Mouse (Mus musculus) MEL (cell line): Measurements from ENCODE around the gene Alg12. TPM values are rescaled to one million over a fixed set of nuclear protein-coding genes. Genes with fewer than 3 reads are reported as not detected.

ENCODE experiments used
- DNase-seq: peaks from one replicate; pipeline ENCODE4 v3.0.0; 2011; ENCODE audit warnings: low read depth, low spot score
- H3K27ac ChIP-seq: 2 replicates; pipeline ENCODE4 v1.5.1; 2012; ENCODE audit warnings: low read depth, mild to moderate bottlenecking, control low read depth, low read length, moderate library complexity; ENCODE audit not compliant: control insufficient read depth
- H3K27me3 ChIP-seq, 2 experiments: fragments of 150-350 bp in 1 of 2; sonication (generic) in 1 of 2; 2 replicates each; pipeline ENCODE4 v1.6.1; 2012; ENCODE audit warnings: low read length in 2 of 2, mild to moderate bottlenecking in 2 of 2, improper control_type of control experiment in 1 of 2, moderate library complexity in 1 of 2; ENCODE audit not compliant: insufficient read depth in 2 of 2, control insufficient read depth in 1 of 2
- H3K36me3 ChIP-seq, 2 experiments: 2 replicates each; pipeline ENCODE4 v1.6.1; 2012 to 2014; ENCODE audit warnings: low read length in 2 of 2, improper control_type of control experiment in 1 of 2, inconsistent platforms in 1 of 2, mild to moderate bottlenecking in 1 of 2; ENCODE audit not compliant: insufficient read depth in 2 of 2, control insufficient read depth in 1 of 2
- H3K4me1 ChIP-seq, 2 experiments: fragments of 150-350 bp in 1 of 2; sonication (generic) in 1 of 2; 2 replicates each; pipeline ENCODE4 v1.6.1; 2012; ENCODE audit warnings: low read length in 2 of 2, improper control_type of control experiment in 1 of 2, mild to moderate bottlenecking in 1 of 2; ENCODE audit not compliant: insufficient read depth in 2 of 2, control insufficient read depth in 1 of 2
- H3K4me3 ChIP-seq, 2 experiments: fragments of 150-350 bp in 1 of 2; sonication (generic) in 1 of 2; 2 replicates each; pipeline ENCODE4 v1.5.1; 2012; ENCODE audit warnings: low read depth in 2 of 2, low read length in 2 of 2, mild to moderate bottlenecking in 2 of 2, moderate library complexity in 2 of 2, control low read depth in 1 of 2, improper control_type of control experiment in 1 of 2; ENCODE audit not compliant: control insufficient read depth in 1 of 2, insufficient read depth in 1 of 2
- H3K79me2 ChIP-seq: 2 replicates; pipeline ENCODE4 v1.6.1; 2012; ENCODE audit warnings: mild to moderate bottlenecking, low read length, moderate library complexity; ENCODE audit not compliant: control insufficient read depth, poor library complexity, insufficient read depth
- H3K9ac ChIP-seq: 2 replicates; pipeline ENCODE4 v1.6.1; 2012; ENCODE audit warnings: low read depth, mild to moderate bottlenecking, control low read depth, low read length, moderate library complexity; ENCODE audit not compliant: control insufficient read depth, poor library complexity, severe bottlenecking
- H3K9me3 ChIP-seq: fragments of 150-350 bp; sonication (generic); replicated peaks from 2 replicates; pipeline ENCODE4 v1.6.1; 2012; ENCODE audit warnings: mild to moderate bottlenecking, low read length, improper control_type of control experiment, moderate library complexity; ENCODE audit not compliant: insufficient read depth
- E2F4 ChIP-seq: IDR thresholded peaks from 2 replicates; pipeline ENCODE4 v1.6.1; 2011; ENCODE audit warnings: low read depth, low read length, improper control_type of control experiment, borderline replicate concordance
- EP300 ChIP-seq, 2 experiments: IDR thresholded peaks; 2 replicates each; pipeline ENCODE4 v1.6.1; 2011; ENCODE audit warnings: improper control_type of control experiment in 2 of 2, low read length in 2 of 2, low read depth in 1 of 2, mild to moderate bottlenecking in 1 of 2
- GABPA ChIP-seq: IDR thresholded peaks from 2 replicates; pipeline ENCODE4 v1.6.1; 2012; ENCODE audit warnings: low read depth, mild to moderate bottlenecking, inconsistent platforms, low read length, improper control_type of control experiment, moderate library complexity
- MAZ ChIP-seq: IDR thresholded peaks from 2 replicates; pipeline ENCODE4 v1.6.1; 2012; ENCODE audit warnings: low read depth, mild to moderate bottlenecking, inconsistent platforms, low read length, improper control_type of control experiment
- MEF2A ChIP-seq: IDR thresholded peaks from 2 replicates; pipeline ENCODE4 v1.6.1; 2014; ENCODE audit warnings: low read depth, mild to moderate bottlenecking, inconsistent platforms, low read length, improper control_type of control experiment; ENCODE audit not compliant: poor library complexity, insufficient replicate concordance, severe bottlenecking; ENCODE audit errors: extremely low read depth
- MYB ChIP-seq: IDR thresholded peaks from 2 replicates; pipeline ENCODE4 v1.6.1; 2011; ENCODE audit warnings: mild to moderate bottlenecking, low read depth, low read length, improper control_type of control experiment
- RCOR1 ChIP-seq: IDR thresholded peaks from 2 replicates; pipeline ENCODE4 v1.6.1; 2012; ENCODE audit warnings: low read depth, mild to moderate bottlenecking, inconsistent platforms, low read length, improper control_type of control experiment
- SMC3 ChIP-seq: IDR thresholded peaks from 2 replicates; pipeline ENCODE4 v1.6.1; 2011; ENCODE audit warnings: low read depth, low read length, improper control_type of control experiment
- UBTF ChIP-seq: IDR thresholded peaks from 2 replicates; pipeline ENCODE4 v1.6.1; 2012; ENCODE audit warnings: low read depth, mild to moderate bottlenecking, inconsistent platforms, low read length, improper control_type of control experiment, moderate library complexity, borderline replicate concordance; ENCODE audit not compliant: insufficient read depth
- USF2 ChIP-seq, 2 experiments: IDR thresholded peaks; 2 replicates each; pipeline ENCODE4 v1.6.1; 2011 to 2012; ENCODE audit warnings: improper control_type of control experiment in 2 of 2, low read length in 2 of 2, borderline replicate concordance in 1 of 2, inconsistent platforms in 1 of 2, low read depth in 1 of 2, mild to moderate bottlenecking in 1 of 2; ENCODE audit not compliant: insufficient read depth in 1 of 2
- ZC3H11A ChIP-seq: IDR thresholded peaks from 2 replicates; pipeline ENCODE4 v1.6.1; 2012; ENCODE audit warnings: low read depth, mild to moderate bottlenecking, inconsistent platforms, low read length, improper control_type of control experiment
- ZKSCAN1 ChIP-seq: IDR thresholded peaks from 2 replicates; pipeline ENCODE4 v1.6.1; 2012; ENCODE audit warnings: low read depth, mild to moderate bottlenecking, inconsistent platforms, low read length, improper control_type of control experiment, moderate library complexity
- polyA plus RNA-seq, 2 experiments: library from polyadenylated mRNA; stranded (reverse) in 1 of 2; unstranded in 1 of 2; fragments of >175 nt in 1 of 2; fragments of >200 nt in 1 of 2; gene quantifications; 2 replicates each; pipeline versions ENCODE4 v1.2.1 to v1.2.4; 2012; ENCODE audit warnings: low replicate concordance in 2 of 2, low read depth in 1 of 2; ENCODE audit not compliant: insufficient read length in 2 of 2, insufficient read depth in 1 of 2, missing spikeins in 1 of 2
- total RNA-seq: library from RNA; depleted of rRNA; stranded (reverse); fragments of 300-350 nt; gene quantifications from 2 replicates; pipeline ENCODE4 v1.2.3, GENCODE M21; 2012

The Alg12 gene
- total and polyA plus RNA-seq, 3 experiments, result 13.7 to 18.6 TPM; not detected in 1

GRCm38 (mm10) chr15:88854119-88854968 lies 35.2 kb upstream of the Alg12 start:
- H3K9me3 ChIP-seq, result no peaks in the 10 kb centered on the region
- no peak overlapping the region for H3K9ac ChIP-seq
- H3K27ac ChIP-seq, result no peak overlapping the region
- H3K36me3 ChIP-seq, result no peaks in the 10 kb centered on the region
- no peak overlapping the region for H3K4me3 ChIP-seq
- no peaks in the 10 kb centered on the region for H3K79me2 ChIP-seq
- H3K4me1 ChIP-seq, result no peaks in the 10 kb centered on the region
- H3K27me3 ChIP-seq, result peaks cover 0 to 12% of the 10 kb centered on the region in 2 experiments; a peak in 3 of 4 replicates
- TF ChIP-seq MYB, result no peak
- TF ChIP-seq UBTF, result no peak
- no peak for TF ChIP-seq MAZ
- TF ChIP-seq SMC3, result no peak
- DNase-seq, result no peak

- Histone ChIP-seq H3K79me2 (no peaks in the 10 kb centered on the region), H3K9me3 (no peaks in the 10 kb centered on the region), H3K27me3 (peaks cover 0 to 14% of the 10 kb centered on the region in 2 experiments; a peak in 3 of 4 replicates), H3K27ac (no peak overlapping the region), H3K4me1 (no peaks in the 10 kb centered on the region), H3K36me3 (no peaks in the 10 kb centered on the region), H3K9ac (no peak overlapping the region), H3K4me3 (no peak overlapping the region)
- TF ChIP-seq USF2 (IDR thresholded peaks at IDR 0.05; ENCODE audit: borderline replicate concordance in 1 of 2, insufficient read depth in 1 of 2, low read depth in 1 of 2, low read length in 2 of 2), result no peak
- no peak for TF ChIP-seq E2F4
- TF ChIP-seq ZC3H11A, result no peak
- no peak for TF ChIP-seq ZKSCAN1
- no peak for TF ChIP-seq EP300 (IDR thresholded peaks at IDR 0.05; ENCODE audit: low read depth in 1 of 2, low read length in 2 of 2)
- no peak for TF ChIP-seq GABPA
- TF ChIP-seq RCOR1, result no peak
- TF ChIP-seq MEF2A, result no peak
- DNase-seq, result no peak
These were observed 34.0 kb upstream of the Alg12 start for GRCm38 (mm10) chr15:88853106-88853505.
